Mouse (Mus musculus) embryonic fibroblast, embryonic 13.5 days (primary cell): Measurements from ENCODE around the gene Kcne3.

Experiments
- CTCF ChIP-seq: IDR thresholded peaks from 2 replicates; pipeline ENCODE4 v1.5.1; 2011; ENCODE audit warnings: mild to moderate bottlenecking, control low read depth, low read length, moderate library complexity, borderline replicate concordance; ENCODE audit not compliant: insufficient read depth
- POLR2A ChIP-seq: IDR thresholded peaks from 2 replicates; pipeline ENCODE4 v1.6.1; 2011; ENCODE audit warnings: low read depth, mild to moderate bottlenecking, control low read depth, low read length, moderate library complexity

DNA sequence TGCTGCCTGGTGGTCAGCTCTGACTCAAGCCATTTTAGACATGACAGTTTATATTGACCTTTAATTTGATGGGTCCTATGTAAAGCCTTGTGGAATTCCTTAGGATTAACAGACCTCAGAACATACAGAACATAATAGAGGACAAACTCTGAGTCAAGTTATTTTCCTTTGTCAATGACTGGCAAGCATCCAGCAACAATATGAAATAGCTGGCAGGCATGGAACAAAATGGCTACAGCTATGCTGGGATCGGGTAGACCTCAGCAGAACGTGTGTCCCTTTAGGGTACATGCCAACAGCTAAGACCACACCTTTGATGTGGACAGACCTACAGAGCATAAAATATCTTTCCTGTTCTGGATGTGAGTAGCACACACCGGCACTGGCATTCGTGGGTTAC, 12.8 kb upstream of the Kcne3 start:
- TF ChIP-seq CTCF (no peak), POLR2A (no peak)
